Mouse (Mus musculus): ENCODE data around the gene Nova2. TPM values are rescaled to one million over a fixed set of nuclear protein-coding genes. Genes with fewer than 3 reads are reported as not detected.
A peak's percentile ranks its signal among the peaks of the same experiment; 100 is the strongest.

Gene Nova2
- polyA plus RNA-seq, 1 experiment from 2014 or later, result 3.9 TPM

DNA sequence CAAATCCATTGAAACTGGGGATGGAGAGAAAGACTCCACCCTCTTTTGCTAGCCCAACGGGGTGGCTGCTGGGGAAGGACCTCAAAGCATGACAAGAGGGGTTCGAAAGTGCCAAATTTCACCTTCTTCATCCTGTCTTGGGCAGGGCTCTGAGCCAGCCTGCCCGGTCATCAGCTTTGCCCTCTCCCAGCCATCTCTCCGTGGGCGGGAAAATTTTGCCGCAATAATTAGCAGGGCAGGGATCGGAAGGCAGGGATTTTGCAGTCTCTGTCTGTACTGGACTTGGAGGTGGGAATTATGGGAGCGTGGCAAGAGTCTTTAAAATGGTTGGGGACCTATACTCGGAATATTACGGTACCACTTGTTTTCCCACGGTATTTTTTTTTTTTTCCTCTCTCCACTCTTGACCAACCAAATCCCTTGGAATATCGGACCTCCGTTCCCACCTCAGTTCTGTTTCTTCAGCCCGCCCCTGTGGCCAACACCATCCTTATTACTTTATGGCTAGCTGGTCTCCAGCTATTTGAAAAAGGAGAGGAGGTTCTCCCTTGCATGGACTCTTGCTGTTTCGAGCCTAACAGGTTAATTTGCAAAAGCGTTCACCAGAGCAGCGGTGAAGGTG lies 36.6 kb downstream of the Nova2 start:
- H3K27me3 ChIP-seq (ENCODE audit: low read depth, poor library complexity, severe bottlenecking), result peaks cover 78% of the 10 kb centered on the region
- peak overlapping the region; percentile 49 for H3K4me3 ChIP-seq
- H3K36me3 ChIP-seq, result peaks cover 14% of the 10 kb centered on the region; the same call in 1 of the 2 replicates
- no peak overlapping the region for H3K27ac ChIP-seq (replicated peaks)
- DNase-seq (ENCODE audit: low spot score), result peak; percentile 48
- H3K9me3 ChIP-seq (replicated peaks), result no peaks in the 10 kb centered on the region
- H3K4me1 ChIP-seq, result peaks cover 75% of the 10 kb centered on the region
- 1% methylated on average over 17 of the region's 17 CpGs for WGBS

- Histone ChIP-seq H3K27ac (replicated peaks) (peak overlapping the region; percentile 35), H3K9me3 (replicated peaks) (no peaks in the 10 kb centered on the region), H3K4me1 (peaks cover 73% of the 10 kb centered on the region), H3K27me3 (ENCODE audit: low read depth, poor library complexity, severe bottlenecking) (peaks cover 72% of the 10 kb centered on the region), H3K4me3 (peak overlapping the region; percentile 49), H3K36me3 (peaks cover 9% of the 10 kb centered on the region; the same call in 1 of the 2 replicates)
- no peak for DNase-seq (ENCODE audit: low spot score)
- under 1% methylated on average over 20 of the region's 20 CpGs for WGBS
Measured at GRCm38 (mm10) chr7:18962795-18963194, 37.1 kb downstream of the Nova2 start.

- Histone ChIP-seq H3K4me3 (peak overlapping the region; percentile 49), H3K27ac (replicated peaks) (peak overlapping the region; percentile 35; the same call in 1 of the 2 replicates), H3K27me3 (ENCODE audit: low read depth, poor library complexity, severe bottlenecking) (peaks cover 67% of the 10 kb centered on the region), H3K36me3 (peaks cover 6% of the 10 kb centered on the region; the same call in 1 of the 2 replicates), H3K4me1 (peaks cover 68% of the 10 kb centered on the region), H3K9me3 (replicated peaks) (no peaks in the 10 kb centered on the region)
- WGBS, result under 1% methylated on average over 19 of the region's 19 CpGs
- no peak for DNase-seq (ENCODE audit: low spot score)
Measured at GRCm38 (mm10) chr7:18963294-18963843, 37.7 kb downstream of the Nova2 start.

DNA sequence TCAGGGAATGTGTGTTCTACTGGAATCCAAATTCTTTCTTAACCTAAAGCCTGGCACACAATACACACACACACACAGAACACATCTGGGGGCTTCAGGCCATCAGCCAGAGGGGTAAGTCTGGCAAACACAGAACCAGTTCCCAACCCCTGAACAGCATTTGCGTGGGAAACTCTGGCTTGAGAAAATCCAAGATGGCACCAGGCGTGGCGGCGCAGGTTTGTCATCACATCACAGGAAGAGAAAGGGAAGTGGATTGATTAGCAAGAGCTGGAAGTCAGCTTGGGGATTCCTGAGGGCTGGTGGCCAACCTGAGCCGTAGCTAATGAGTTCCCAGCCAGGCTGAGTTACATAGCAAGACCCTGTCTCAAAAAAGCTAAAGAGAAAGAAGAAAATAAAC lies 39.6 kb downstream of the Nova2 start:
- peaks cover 47% of the 10 kb centered on the region for H3K27me3 ChIP-seq (ENCODE audit: low read depth, poor library complexity, severe bottlenecking)
- no peaks in the 10 kb centered on the region for H3K9me3 ChIP-seq (replicated peaks)
- H3K4me1 ChIP-seq, result peaks cover 49% of the 10 kb centered on the region
- H3K36me3 ChIP-seq, result no peaks in the 10 kb centered on the region
- no peak overlapping the region for H3K27ac ChIP-seq (replicated peaks)
- DNase-seq (ENCODE audit: low spot score), result no peak
- WGBS, result 79% methylated on average over 5 of the region's 5 CpGs
- H3K4me3 ChIP-seq, result no peak overlapping the region

- peaks cover 35% of the 10 kb centered on the region for H3K27me3 ChIP-seq (ENCODE audit: low read depth, poor library complexity, severe bottlenecking)
- WGBS, result 12% methylated on average over 8 of the region's 8 CpGs
- no peaks in the 10 kb centered on the region for H3K9me3 ChIP-seq (replicated peaks)
- no peaks in the 10 kb centered on the region for H3K36me3 ChIP-seq
- peaks cover 26% of the 10 kb centered on the region for H3K4me1 ChIP-seq
- no peak overlapping the region for H3K4me3 ChIP-seq
- no peak for DNase-seq (ENCODE audit: low spot score)
- H3K27ac ChIP-seq (replicated peaks), result no peak overlapping the region
Measured at GRCm38 (mm10) chr7:18967603-18968002, 41.9 kb downstream of the Nova2 start.

GRCm38 (mm10) chr7:18970956-18971355 lies 45.3 kb downstream of the Nova2 start:
- H3K36me3 ChIP-seq, result no peaks in the 10 kb centered on the region
- H3K9me3 ChIP-seq (replicated peaks), result no peaks in the 10 kb centered on the region
- 92% methylated on average over 3 of the region's 3 CpGs for whole genome bisulfite sequencing
- H3K4me3 ChIP-seq, result no peak overlapping the region
- H3K27ac ChIP-seq (replicated peaks), result no peak overlapping the region
- H3K4me1 ChIP-seq, result peaks cover 4% of the 10 kb centered on the region; the same call in 1 of the 2 replicates
- DNase-seq (ENCODE audit: low spot score), result no peak
- H3K27me3 ChIP-seq (ENCODE audit: low read depth, poor library complexity, severe bottlenecking), result peaks cover 2% of the 10 kb centered on the region; the same call in 1 of the 2 replicates

GRCm38 (mm10) chr7:18978381-18978780 lies 52.7 kb downstream of the Nova2 start:
- DNase-seq (ENCODE audit: low spot score), result no peak
- Histone ChIP-seq H3K4me3 (no peak overlapping the region), H3K27ac (replicated peaks) (no peak overlapping the region), H3K27me3 (ENCODE audit: low read depth, poor library complexity, severe bottlenecking) (no peaks in the 10 kb centered on the region), H3K4me1 (no peaks in the 10 kb centered on the region), H3K9me3 (replicated peaks) (no peaks in the 10 kb centered on the region), H3K36me3 (no peaks in the 10 kb centered on the region)
- 91% methylated on average over 9 of the region's 9 CpGs for WGBS

DNA sequence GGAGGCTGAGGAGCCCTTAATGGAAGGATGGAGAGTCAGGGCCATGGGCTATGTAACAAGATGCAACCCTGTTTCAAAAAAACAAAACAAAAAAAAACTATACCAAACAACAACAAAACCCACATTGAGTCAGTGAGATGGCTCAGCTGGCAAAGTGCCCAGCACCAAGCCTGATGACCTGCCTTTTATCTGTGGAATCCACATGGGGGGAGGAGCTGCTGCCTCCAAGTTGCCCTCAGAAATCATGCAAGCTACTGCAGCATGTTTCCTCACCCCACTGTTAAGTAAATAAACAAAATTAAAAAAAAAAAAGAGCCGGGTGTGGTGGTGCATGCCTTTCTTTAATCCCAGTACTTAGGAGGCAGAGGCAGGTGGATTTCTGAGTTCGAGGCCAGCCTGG lies 60.8 kb downstream of the Nova2 start:
- peaks cover 8% of the 10 kb centered on the region for H3K27me3 ChIP-seq (ENCODE audit: low read depth, poor library complexity, severe bottlenecking)
- H3K4me3 ChIP-seq, result no peak overlapping the region
- H3K27ac ChIP-seq (replicated peaks), result no peak overlapping the region
- no peaks in the 10 kb centered on the region for H3K9me3 ChIP-seq (replicated peaks)
- H3K4me1 ChIP-seq, result peaks cover 18% of the 10 kb centered on the region
- DNase-seq (ENCODE audit: low spot score), result no peak
- 83% methylated on average over 2 of the region's 2 CpGs for WGBS
- no peaks in the 10 kb centered on the region for H3K36me3 ChIP-seq

DNA sequence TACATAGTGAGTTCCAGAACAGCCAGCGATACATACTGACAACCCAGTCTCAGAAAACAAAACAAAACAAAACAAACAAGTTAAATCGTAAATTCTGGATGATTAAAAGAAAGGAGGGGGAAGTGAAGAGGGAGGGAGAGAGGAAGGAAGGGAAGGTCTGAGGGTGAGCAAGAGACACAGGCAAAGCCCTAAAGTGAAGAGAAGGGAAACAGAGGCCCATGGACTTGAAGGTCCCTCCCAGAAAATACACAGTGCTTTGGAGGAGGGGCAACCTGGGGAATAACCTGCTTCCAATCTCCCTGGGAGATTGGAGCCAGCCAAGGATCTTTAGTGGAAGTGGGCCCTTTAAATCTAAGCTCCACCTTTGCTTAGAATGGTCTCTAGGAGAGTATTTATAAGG lies 61.4 kb downstream of the Nova2 start, which contains the start of gene Nanos2:
TSS of gene Nanos2 (plus strand) at position 301 of the 400 bp plus-strand sequence.
- DNase-seq (ENCODE audit: low spot score), result no peak
- WGBS, result 84% methylated on average over 2 of the region's 2 CpGs
- peaks cover 24% of the 10 kb centered on the region for H3K4me1 ChIP-seq

GRCm38 (mm10) chr7:18987747-18988146 lies 62.1 kb downstream of the Nova2 start:
- DNase-seq (ENCODE audit: low spot score), result no peak
- H3K27me3 ChIP-seq (ENCODE audit: low read depth, poor library complexity, severe bottlenecking), result peaks cover 20% of the 10 kb centered on the region
- no peak overlapping the region for H3K27ac ChIP-seq (replicated peaks)
- H3K4me1 ChIP-seq, result peaks cover 31% of the 10 kb centered on the region
- no peak overlapping the region for H3K4me3 ChIP-seq
- H3K36me3 ChIP-seq, result no peaks in the 10 kb centered on the region
- 79% methylated on average over 13 of the region's 13 CpGs for WGBS
- no peaks in the 10 kb centered on the region for H3K9me3 ChIP-seq (replicated peaks)

More for the DNA sequence above, 61.4 kb downstream of the Nova2 start, which contains the start of gene Nanos2:
- H3K36me3 ChIP-seq, result no peaks in the 10 kb centered on the region
- no peak within 1 kb of the TSS for H3K27ac ChIP-seq (replicated peaks)
- no peaks in the 10 kb centered on the region for H3K9me3 ChIP-seq (replicated peaks)
- no peak within 1 kb of the TSS for H3K4me3 ChIP-seq
- H3K27me3 ChIP-seq (ENCODE audit: low read depth, poor library complexity, severe bottlenecking), result peaks cover 14% of the 10 kb centered on the region

- Histone ChIP-seq H3K36me3 (no peaks in the 10 kb centered on the region), H3K4me3 (no peak overlapping the region), H3K9me3 (replicated peaks) (no peaks in the 10 kb centered on the region), H3K4me1 (peaks cover 36% of the 10 kb centered on the region), H3K27ac (replicated peaks) (no peak overlapping the region), H3K27me3 (ENCODE audit: low read depth, poor library complexity, severe bottlenecking) (peaks cover 31% of the 10 kb centered on the region)
- 64% methylated on average over 6 of the region's 6 CpGs for WGBS
- no peak for DNase-seq (ENCODE audit: low spot score)
Measured at GRCm38 (mm10) chr7:18988780-18989179, 63.1 kb downstream of the Nova2 start.

GRCm38 (mm10) chr7:18989995-18990394 lies 64.3 kb downstream of the Nova2 start:
- Histone ChIP-seq H3K9me3 (replicated peaks) (no peaks in the 10 kb centered on the region), H3K27ac (replicated peaks) (peak overlapping the region; percentile 85), H3K4me1 (peaks cover 36% of the 10 kb centered on the region), H3K36me3 (no peaks in the 10 kb centered on the region), H3K27me3 (ENCODE audit: low read depth, poor library complexity, severe bottlenecking) (peaks cover 35% of the 10 kb centered on the region), H3K4me3 (peak overlapping the region; percentile 63)
- WGBS, result 10% methylated on average over 5 of the region's 5 CpGs
- peak; percentile 37 for DNase-seq (ENCODE audit: low spot score)

GRCm38 (mm10) chr7:18990601-18991295 lies 65.1 kb downstream of the Nova2 start, which contains the start of gene Mypop:
TSS of gene Mypop (plus strand) at chr7:18991245.
- WGBS, result under 1% methylated on average over 37 of the region's 37 CpGs
- Histone ChIP-seq H3K27ac (replicated peaks) (peak within 1 kb of the TSS; percentile 85), H3K27me3 (ENCODE audit: low read depth, poor library complexity, severe bottlenecking) (peaks cover 35% of the 10 kb centered on the region), H3K9me3 (replicated peaks) (no peaks in the 10 kb centered on the region), H3K4me3 (peak within 1 kb of the TSS; percentile 63), H3K36me3 (no peaks in the 10 kb centered on the region), H3K4me1 (peaks cover 36% of the 10 kb centered on the region)
- DNase-seq (ENCODE audit: low spot score), result peak; percentile 100

Data from midbrain, embryonic 10.5 days (tissue).